Mouse (Mus musculus) liver, adult 2 months (tissue): ENCODE results near the gene Olfr533.
"Not testable (repeated sequence)": the region's sequence is repeated elsewhere in the genome, so short reads cannot be mapped to it uniquely, and the experiment has no call there.

Experiments
- CTCF ChIP-seq: fragments of 200-500 bp; IDR thresholded peaks from 2 replicates; pipeline ENCODE4 v1.5.1; 2011; ENCODE audit warnings: low read depth, low read length, control low read depth
- POLR2A ChIP-seq: fragments of 200-500 bp; IDR thresholded peaks from 2 replicates; pipeline ENCODE4 v1.6.1; 2011; ENCODE audit warnings: low read length, control low read depth; ENCODE audit not compliant: insufficient read depth; ENCODE audit errors: extremely low read depth

DNA sequence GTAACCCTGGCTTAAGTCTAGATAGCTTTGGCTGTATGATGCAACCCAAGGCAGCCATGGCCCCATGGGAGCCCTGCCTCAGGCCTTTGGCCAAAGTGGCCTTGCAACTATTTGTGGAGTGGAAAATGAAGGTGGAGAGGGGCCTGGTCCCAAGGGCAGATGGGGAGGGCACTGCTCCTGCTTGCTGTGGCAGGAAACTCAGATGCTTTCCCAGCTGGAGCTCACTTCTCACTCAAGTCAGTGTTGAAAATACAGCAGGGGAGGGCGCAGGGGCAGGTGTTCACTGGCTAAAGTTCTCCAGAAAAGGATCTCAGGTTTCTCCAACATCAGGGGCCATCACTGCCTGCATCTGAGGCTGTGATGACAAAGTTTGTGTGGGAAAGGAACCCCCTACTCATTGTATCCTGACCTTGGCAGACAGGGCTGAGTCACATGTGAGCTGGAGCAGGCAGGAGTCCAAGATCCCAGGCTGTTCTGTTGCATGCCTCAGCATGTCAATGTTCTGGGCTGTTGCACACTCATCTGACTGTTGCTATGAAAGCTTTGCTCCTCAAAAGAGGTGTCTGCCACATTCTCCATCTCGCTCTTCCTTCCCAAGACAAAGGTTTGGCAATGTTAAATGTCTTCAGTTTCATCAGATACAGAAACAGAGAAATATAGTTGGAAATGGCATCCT, 44.3 kb downstream of the Olfr533 start, which contains the start of gene Olfr536:
- TF ChIP-seq CTCF, POLR2A: not testable (repeated sequence)
